Mouse (Mus musculus) kidney, postnatal 25 days (tissue): ENCODE data around the gene Sostdc1.

Experiments used
- DNase-seq, 2 experiments: peaks; one replicate each; pipeline ENCODE4 v3.0.0; 2021; ENCODE audit warnings: mixed read lengths in 2 of 2

The Sostdc1 gene

DNA sequence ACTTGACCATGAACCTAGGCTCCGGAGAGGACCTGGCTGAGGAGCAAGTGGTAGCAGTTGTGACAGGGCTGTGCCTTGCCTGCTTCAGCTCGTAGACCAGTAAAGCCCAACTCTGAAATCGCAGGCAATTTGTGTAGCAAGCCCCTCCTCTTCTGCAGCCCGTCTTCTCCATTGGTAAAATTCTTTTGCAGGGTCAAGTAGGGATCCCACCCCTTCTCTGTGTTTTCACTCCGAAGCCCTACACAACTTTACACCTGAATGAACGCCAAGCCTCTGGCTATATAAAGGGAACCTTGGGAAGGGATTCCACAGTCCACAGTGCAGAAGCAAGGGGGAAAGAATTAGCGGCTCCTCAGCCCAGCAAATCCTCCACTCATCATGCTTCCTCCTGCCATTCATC, at the start of gene Sostdc1:
Gene Sostdc1, plus strand, starts transcription at position 224 of the 400 bp plus-strand sequence.
- DNase-seq, result peak; percentile 61 to 68

DNA sequence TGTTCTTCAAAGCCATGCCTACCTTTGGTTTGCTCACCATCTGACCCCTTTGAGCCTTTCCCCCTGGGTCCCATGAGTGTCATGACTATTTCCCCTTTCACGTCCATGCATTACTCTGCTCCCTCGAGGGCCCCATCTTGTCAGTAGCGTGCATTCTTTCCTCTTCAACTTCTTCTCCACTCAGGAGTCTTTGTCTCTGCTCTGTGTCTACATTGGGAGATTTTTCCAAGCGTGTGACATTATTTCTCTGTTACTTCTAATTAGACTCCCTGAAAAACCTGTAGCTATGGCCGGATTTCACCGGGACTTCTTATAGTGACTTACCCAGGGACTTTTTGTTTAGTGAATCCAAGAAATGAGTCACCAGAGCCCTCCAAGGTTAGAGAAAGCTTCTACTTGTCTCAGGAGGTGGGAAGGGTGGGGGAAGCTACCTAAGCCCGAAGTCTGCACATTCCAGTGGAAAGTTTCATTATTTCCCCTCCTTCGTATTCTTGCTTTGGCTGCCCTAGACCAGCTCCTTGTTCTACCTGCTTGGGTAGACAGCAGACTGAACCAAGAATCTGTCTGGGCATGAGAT, 46.2 kb upstream of the Sostdc1 start:
- no peak for DNase-seq

DNA sequence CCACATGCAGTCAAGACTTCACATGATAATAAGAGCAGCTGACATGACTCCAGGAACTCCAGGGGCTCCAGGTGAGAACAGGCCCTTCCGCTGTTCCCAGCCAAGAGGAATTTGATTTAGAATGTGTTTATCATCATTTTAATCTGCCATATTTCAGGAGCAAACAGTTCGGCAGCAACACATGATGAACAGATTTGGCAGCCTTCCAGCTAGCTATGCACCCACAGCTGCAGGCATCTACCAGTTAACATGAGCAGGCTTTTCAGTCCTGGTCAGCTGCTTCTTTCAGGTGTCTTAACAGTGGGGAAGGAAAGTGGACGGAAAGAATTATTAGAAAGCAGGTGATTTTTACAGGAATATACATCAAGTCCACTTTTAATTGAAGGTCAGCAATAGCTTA, 39.1 kb upstream of the Sostdc1 start:
- DNase-seq, result no peak

DNA sequence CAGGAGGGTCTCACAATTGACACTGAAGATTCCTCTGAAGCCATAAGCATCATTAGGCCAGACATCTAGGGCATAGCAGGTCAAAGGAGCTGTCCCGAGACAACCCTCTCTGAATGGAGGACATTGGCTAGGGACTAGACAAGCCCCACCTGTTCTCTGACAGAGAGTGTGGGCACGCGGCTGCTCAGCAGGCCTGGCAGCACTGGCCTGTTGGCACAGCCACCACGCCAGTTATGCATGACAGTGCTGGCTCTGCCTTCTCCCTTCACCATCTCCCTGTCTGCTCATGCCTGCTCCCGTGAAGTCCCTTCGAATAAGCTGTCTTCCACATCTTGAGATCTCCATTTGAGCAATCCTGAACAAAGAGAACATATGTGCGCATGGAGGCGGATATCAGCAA, 24.3 kb upstream of the Sostdc1 start:
- DNase-seq, result no peak

DNA sequence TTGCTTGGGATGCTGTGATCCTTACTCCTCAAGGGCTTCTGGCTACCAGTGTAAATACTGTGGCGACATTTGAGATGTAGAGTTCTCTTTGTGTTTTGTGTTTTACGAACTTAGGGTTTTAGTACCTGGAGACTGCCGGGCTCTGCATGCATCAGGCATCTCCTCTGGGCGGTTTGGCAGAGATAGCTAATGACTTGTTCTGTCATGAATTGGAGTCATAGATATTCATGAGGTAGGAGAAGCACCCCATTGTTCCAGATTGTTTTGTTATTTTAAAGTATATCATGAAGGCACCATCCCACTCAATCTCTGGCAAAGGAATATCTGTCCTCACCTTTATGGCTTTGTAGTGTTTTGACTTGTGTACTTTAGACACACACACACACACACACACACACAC, 23.5 kb upstream of the Sostdc1 start:
- DNase-seq, result no peak

DNA sequence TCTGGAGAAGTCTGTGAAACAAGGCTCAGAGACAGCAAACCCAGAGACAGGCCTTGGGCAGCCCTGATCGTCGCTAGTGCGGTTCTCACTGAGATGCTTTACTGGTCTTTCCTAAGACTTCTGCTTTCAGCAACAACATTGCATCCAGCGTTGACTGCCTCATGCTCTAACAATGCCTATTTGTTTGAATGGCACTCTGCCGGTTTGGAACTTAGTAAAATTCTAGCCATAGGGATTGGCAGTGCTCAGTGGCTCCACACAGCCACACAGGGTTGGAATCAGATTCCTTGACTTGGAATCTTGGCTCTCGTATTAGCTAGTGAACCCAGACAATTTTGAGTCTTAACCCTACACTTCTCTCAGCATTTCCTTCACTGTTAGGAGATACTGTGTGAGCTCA, 22.6 kb upstream of the Sostdc1 start:
- DNase-seq, result no peak

DNA sequence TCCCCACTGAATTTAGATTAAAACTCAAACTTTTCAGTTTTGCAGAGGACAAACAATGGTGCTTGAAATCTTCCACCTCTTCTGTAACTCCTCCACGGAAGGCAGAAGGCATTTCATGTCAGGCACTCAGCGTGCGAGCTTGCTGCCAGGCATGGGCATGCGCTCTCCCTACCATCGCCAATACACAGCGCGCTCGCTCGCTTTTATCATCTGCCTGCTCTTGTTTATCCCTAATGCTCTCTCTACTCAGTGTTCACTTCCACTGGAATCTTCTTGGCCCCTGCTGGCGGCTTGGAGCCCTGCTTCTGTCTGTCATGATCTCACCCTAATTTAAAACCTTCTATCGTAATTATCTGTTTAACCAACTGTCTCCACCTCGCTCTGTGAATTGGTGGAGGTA, 11.6 kb upstream of the Sostdc1 start:
- no peak for DNase-seq

DNA sequence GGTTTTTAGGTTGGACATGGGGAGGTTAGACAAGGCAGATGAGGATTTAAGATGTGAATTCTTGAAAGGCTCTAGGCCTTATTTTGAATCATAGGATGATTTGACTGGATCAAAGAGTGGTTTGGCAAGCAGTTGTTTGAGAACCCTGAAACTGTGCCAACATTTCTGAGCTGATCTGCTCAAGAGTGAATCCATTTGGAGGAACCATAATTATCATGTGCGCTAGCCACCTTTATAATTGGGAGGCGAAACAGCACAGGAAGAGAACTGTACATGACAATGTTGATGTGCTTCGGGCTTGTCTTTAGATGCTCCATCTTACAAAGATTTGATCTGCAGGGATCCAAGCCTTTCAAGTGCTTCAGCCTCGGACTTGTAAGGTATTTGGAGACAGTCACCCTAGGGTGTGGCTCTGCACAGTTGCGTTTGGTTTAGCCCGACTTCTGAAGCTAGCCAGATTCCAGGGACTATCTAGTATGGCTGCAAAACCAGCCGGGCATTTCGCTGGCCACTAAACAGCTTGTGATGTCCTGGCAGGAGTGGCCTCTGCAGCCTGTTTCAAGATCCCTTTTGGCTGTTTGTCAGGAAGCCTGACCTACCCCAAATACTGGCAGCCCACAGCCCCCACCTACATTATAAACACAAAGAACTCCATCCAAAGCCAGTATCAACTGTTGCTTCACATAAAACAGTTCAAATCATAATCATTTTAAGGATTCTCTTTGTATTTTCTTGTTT, 10.9 kb upstream of the Sostdc1 start:
- DNase-seq, result no peak

DNA sequence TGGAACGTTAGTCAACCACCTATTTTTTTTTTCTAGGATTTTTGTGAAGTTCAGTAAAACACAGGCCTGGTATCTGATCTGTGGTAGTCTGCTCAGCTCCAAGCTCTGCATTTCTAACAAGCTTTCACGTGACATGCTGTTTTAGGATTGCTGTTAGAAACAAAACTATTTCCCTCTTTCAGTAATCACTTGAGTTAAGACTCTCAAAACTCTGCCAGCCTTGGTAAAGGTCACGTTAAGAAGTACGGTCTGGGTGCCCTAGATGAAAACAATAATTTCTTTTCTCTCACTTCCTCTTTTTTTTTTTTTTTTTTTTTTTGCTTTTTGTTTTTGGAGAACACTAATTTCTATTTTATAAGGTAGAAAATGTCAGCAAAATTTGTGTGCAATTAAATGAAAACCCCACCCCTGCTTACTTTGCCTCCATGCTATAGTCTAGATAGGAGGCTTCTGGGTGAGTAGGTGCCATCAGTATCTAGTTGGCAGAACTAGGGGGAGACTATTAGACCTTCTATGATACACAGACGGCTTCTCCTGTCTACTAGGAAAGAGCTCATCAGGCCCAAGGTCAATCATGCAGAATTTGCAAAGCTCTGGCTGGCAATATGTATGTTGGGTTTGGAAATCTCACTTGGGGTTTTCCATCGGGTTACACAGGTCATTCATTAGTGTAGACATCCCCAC, 5.1 kb upstream of the Sostdc1 start:
- DNase-seq, result no peak

DNA sequence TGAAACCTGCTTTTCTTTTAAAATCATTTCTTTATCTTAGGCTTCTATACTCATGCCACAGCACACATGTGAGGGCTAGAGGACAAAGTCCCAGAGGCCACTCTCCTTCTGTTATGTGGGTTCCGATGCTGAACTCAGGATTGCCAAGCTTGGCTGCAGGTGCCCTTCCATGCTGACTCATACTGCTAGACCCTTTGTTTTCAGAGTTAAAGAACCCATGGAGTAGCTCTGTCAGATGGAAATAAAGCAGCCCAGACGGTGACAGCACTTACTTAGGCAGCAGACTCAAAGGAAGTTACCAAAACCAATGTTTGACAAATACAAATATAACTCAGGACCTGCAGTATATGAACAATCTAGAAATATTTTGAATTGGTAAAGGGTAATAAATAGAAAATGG, 924 bp upstream of the Sostdc1 start:
- DNase-seq, result no peak

DNA sequence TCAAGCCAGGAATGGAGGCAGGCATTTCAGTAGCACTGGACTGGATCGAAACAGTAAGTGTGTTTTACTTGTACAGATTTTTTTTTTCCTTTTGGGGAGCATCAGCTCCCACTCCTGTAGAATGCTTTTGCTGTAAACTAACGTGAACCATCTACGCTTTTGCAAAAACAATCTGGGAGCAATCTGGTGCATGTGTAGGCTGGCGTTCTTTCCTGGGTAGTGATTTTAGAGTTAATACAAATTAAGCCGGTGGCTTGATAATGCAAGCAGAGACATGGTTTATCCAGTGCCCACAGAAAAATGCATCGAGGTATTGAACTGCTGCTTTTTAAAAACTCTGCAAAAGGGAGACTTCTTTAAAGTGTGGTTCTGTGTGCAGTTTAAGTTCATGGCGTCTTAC, 507 bp downstream of the Sostdc1 start:
- DNase-seq, result no peak

DNA sequence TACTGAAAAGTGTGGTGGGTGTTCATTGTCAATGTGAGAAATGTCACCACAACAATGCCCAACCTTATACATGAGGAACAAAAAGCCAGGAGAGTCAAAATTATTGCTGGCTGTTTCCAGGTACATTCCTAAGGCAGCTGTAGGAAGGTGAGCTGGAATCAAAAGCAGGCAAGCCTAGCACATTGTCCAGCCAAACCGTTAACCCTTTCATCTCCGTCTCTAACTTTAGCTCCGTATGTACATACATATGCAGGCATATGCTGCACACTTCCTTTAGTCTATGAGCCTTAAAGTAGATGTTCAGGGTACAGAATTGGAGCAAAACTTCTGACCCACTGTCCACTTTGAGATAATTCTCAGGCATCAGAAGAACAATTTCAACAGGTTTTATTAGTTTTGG, 1.6 kb downstream of the Sostdc1 start:
- peak in 1 of 2 experiments; percentile 11 for DNase-seq

DNA sequence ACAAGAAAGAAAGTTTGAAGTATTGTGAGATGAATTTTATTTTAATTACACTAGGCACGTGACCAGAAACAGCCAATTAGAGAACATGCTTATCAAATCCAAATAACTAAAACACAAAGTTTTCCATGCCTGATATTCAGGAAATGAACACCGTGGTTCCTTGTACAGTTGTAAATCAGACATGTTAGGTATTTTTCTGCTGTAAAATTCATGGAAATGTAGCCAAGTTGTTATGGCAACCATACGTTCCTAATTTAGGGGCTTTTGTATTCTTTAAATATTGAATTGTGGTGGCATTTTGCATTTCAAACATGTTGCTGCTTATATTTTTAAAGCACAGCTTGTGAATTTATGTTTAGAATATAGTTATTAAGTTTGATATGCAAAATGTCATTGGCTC, 2.1 kb downstream of the Sostdc1 start:
- DNase-seq, result no peak

DNA sequence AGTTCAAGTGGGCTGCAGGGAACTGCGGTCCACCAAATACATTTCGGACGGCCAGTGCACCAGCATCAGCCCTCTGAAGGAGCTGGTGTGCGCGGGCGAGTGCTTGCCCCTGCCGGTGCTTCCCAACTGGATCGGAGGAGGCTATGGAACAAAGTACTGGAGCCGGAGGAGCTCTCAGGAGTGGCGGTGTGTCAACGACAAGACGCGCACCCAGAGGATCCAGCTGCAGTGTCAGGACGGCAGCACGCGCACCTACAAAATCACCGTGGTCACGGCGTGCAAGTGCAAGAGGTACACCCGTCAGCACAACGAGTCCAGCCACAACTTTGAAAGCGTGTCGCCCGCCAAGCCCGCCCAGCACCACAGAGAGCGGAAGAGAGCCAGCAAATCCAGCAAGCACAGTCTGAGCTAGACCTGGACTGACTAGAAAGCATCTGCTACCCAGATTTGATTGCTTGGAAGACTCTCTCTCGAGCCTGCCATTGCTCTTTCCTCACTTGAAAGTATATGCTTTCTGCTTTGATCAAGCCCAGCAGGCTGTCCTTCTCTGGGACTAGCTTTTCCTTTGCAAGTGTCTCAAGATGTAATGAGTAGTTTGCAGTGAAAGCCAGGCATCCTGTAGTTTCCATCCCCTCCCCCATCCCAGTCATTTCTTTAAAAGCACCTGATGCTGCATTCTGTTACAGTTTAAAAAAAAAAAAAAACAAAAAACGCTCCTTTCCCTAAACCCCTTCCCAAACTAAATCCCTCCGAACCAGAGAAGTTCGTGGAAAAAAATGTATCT, 3.3 kb downstream of the Sostdc1 start:
- DNase-seq, result peak; percentile 41 to 67

DNA sequence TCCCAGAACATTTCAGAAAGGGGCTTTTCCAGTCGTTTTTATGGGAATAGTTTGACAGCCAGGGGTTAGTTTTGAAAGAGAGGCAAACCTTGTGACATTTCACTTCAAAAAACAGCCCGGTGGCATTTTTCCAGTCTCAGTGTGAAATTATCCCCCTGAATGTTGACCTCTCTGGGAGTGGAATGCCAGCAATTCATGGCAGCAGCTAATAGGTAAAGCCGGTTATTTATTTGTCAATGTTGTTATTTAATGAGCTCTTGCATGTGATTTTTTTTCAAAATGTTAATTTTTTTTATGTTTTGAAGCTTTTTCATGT, 3.8 kb downstream of the Sostdc1 start:
- DNase-seq, result peak; percentile 53 to 57

DNA sequence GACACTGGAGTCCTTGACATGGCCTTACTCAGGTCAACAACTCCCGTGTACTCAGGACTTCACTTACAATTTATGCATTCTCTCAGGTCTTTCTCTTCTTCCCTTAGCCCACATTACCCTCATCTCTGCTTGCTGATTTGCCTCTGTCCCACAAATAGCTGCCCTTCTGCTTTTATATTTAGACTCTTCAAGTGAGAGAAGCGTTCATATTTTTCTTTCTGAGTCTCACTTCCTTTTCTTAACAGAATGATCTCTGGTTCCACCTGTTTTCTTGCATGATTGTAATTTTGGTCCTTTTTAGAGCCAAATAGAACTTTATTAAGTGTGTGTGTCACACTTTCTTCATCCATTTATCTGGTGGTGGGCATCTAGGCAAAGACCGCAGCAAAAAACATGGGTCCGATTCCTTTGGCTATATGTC, 12.2 kb downstream of the Sostdc1 start:
- no peak for DNase-seq

DNA sequence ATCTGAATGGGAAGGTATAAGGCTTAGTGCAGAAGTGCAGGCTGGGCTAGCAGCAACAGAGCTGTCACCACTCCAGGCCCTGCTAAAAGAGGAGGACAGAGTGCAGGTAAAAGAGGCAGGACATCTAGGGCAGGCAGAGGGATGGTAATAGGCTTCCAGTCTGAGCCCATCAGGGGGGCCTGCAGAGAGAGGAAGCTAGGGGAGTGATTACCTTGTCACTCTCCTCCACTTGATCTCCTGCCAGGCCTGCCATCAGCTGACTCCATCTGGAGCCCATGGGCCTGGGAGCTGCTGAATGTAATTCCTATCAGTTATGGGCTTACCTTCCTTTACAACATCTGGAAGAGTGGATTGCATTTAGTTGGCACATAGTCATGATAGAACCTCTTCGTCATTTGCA, 18.7 kb downstream of the Sostdc1 start:
- DNase-seq, result no peak

DNA sequence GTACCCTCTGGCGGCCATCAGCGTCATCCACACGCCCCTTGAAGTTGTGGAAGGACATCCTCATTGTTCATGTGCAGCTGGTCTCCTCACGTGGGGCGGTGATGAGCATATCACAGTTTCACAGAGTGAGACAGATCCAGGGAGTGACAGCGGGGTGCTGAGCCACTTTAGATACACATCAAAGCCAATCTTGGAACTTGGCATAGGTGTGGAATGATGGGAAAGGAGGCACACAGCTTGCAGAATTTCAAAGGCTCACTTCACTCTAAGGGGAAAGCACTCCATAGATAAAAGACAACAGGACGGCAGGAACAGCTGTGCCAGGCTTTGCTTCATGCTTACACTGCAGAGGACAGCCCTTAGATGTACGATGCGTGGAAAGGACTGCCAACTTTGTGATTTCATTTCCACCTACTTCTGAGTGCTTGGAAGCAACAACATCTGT, 19.9 kb downstream of the Sostdc1 start:
- DNase-seq, result no peak

DNA sequence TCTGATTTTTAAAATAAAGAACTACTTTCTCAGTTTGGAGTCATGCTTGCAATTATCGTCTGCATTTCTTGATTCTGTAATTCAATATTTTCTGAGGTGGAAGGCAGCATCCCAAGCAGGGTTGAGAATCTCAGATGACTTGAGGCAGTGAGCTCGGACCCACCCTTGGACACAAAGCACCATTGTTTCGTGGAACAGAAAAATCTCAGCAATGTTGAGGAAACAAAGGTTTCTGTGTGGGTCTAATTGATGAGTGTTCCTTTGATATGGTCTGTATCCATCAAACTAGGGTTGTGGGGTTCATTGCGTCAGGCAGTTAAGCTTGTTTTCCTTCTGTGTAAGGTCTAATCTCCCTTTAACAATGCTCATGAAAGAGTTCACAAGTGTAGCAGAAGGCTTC, 30.2 kb downstream of the Sostdc1 start:
- DNase-seq, result no peak

DNA sequence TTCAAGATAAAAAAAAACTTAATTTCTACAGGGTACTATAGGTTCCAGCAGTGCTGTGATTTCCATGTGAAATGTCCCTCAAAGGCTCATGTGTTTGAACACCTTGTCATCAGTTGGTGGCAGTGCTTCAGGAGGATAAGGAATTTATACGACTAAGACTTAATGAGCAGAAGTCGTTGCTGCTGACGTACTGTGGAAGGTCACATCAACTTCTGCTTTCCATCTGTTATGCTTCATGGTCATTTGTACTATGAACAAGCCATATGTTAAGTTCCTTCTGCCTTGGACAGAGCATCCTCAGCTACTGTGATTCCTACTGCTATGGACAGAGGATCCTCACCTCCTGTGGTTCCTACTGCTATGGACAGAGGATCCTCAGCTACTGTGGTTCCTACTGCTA, 46.1 kb downstream of the Sostdc1 start:
- no peak for DNase-seq

DNA sequence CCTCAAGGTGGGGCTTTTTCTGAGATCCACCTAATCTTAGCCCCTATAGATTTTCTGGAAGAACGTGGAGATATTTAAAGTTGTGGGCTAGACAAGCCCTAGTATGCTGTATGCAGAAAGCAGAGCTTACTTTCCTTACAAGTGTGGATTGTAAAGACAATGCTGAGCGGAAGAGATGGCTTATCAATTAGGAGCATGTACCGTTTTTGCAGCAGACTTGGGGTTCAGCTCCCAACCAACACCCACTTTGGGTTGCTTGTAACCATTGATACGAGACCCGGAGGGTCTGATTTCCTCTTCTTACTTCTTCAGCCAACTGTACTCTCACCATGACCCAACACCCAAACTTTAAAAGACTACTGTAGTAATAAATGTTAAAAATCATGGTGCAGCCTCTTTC, 46.8 kb downstream of the Sostdc1 start:
- no peak for DNase-seq

DNA sequence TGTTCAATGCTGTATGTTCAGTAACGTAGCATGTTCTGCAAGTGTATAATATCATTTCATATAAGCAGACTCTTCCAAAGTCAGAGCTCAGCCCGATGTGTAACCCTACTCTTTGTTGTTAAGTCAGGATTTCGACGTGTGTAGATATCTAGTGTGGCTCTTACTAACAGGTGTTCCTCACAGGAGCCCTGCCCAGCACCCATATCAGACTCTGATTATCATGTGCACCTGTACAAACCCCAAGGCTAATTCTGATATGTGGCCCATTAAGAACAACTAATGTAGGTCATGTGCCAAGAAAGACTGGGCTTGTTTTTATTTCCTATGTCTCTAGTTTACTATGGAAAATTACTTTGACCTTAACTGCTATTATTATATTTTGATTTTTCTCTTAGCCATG, 50.1 kb downstream of the Sostdc1 start:
- DNase-seq, result no peak
